Mouse (Mus musculus): ENCODE results near the gene Hprt. TPM values are rescaled to one million over a fixed set of nuclear protein-coding genes. Genes with fewer than 3 reads are reported as not detected.
A peak's percentile ranks its signal among the peaks of the same experiment; 100 is the strongest.
"Not testable (repeated sequence)": the region's sequence is repeated elsewhere in the genome, so short reads cannot be mapped to it uniquely, and the experiment has no call there.

Gene Hprt
- total RNA-seq (2017), result 345 and 381 TPM in 2 replicates

DNA sequence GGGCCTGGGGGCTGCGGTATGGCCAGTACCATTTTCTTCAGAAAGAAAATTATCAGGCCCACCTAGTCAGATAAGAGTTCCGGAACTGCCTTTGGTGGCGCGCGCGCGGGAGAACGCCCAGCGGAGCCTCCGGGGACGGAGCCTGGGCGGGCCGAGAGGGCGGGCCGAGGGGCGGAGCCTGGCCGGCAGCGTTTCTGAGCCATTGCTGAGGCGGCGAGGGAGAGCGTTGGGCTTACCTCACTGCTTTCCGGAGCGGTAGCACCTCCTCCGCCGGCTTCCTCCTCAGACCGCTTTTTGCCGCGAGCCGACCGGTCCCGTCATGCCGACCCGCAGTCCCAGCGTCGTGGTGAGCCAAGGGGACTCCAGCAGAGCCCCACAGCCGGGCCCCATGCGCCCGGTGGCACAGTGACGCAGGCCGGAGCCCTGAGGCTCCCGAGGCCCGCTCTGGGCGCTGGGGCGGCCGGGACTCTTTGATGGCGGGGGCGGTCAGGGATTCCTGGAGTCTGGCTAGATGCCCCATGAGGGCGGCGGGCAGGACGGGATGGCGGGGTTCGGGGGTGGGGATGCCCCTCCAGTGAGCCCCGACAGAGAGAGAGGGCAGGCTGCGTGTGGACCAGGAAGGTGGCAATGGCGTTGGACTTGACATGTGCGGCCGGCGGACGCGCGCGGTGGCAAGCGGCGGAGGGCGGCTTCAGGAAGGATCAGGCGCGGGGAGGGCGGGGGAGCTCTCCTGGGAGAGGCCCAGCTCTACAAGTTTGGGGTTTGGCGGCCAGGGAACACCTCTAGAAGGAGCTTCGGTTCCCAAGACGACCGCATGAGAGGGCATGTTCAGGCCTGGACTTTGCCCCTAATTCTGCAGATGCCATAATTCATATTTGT lies at the start of gene Hprt:
Hprt (plus strand) TSS at position 233 of the 879 bp plus-strand sequence.
- ATAC-seq (replicated peaks in 1 of 2; ENCODE audit: insufficient read depth in 1 of 2, low FRiP score in 2 of 2, low TSS enrichment in 1 of 2, low read depth in 1 of 2, poor library complexity in 2 of 2, severe bottlenecking in 2 of 2), result peak; percentile 98

DNA sequence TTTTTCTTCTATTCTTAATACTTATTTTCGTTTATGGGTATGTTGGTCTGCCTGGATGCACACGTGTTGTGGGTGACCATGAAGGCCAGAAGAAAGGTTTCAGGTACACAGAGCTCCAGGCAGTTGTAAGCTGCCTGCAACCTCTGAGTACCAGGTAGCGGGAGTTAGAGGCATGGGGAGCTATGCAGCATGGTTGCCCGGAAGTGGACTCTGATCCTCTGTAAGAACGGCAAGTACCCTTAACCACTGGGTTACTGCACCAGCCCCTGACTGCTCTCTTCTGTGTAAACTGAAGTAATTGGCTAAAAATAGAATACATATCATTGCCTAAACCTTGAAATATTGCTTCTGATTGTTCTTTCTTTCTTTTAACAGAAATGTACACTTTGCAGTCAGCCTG lies 42.4 kb upstream of the Hprt start:
- ATAC-seq (replicated peaks in 1 of 2; ENCODE audit: insufficient read depth in 1 of 2, low FRiP score in 2 of 2, low TSS enrichment in 1 of 2, low read depth in 1 of 2, poor library complexity in 2 of 2, severe bottlenecking in 2 of 2), result no peak

DNA sequence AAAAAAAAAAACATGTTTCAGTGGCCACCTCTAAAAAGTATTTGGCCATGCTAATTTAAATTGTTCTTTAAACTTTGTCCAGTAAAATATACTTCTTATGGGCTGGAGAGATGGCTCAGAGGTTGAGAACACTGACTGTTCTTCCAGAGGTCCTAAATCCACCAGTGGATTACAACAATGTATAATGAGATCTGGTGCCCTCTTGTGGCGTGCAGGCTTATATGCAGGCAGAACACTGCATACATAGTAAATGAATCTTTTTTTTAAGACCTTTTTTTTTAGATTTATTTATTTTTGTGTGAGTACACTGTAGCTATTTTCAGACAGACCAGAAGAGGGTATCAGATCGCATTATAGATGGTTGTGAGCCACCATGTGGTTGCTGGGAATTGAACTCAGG lies 38.2 kb upstream of the Hprt start:
- ATAC-seq (replicated peaks in 1 of 2; ENCODE audit: insufficient read depth in 1 of 2, low FRiP score in 2 of 2, low TSS enrichment in 1 of 2, low read depth in 1 of 2, poor library complexity in 2 of 2, severe bottlenecking in 2 of 2), result no peak; a peak in 1 of 4 replicates

DNA sequence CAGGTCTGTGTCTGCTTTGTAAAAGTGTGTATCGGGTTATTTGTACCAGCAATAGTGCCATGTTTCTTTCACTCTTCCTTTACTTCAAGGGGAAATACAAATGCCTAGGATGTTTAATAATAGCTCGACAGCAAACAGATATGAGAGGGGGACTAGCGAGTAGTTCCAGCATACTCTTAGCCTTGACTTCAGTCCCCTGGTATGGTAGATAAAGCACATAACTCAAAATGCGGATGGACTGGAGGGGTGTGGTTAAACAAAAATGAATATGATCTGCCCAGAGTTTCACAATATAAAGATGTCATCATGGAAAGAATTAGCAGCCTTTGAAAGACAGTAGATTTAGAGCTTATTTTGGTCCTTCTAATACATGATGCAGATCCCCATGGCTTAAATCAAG lies 31.0 kb upstream of the Hprt start:
- no peak for ATAC-seq (replicated peaks in 1 of 2; ENCODE audit: insufficient read depth in 1 of 2, low FRiP score in 2 of 2, low TSS enrichment in 1 of 2, low read depth in 1 of 2, poor library complexity in 2 of 2, severe bottlenecking in 2 of 2)

DNA sequence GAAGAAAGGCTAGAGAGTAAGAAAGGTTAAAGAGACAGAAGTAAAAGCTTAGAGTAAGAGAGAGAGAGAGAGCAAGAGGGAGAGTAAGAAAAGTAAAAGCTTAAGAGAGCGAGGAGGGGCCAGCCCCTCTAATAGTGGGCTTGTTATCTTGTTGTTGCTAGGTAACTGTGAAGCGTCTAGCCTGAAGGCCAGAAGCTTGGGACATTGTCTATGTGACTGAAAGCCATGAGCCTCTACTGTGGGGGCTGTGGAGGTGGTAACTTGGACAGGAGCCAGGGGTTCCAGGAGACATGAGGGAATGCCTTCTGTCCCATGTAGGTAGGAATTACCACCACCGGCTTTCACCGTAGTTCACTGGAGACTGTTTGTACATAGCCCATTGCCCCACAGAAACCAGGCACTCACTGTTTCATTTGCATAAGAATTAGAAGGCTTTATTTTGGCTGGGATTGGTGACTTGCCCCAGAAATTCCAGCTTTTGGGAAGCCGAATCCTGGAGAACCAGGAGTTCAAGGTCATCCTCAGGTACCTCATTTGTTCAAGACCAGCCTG lies 26.3 kb upstream of the Hprt start:
- no peak for ATAC-seq (replicated peaks in 1 of 2; ENCODE audit: insufficient read depth in 1 of 2, low FRiP score in 2 of 2, low TSS enrichment in 1 of 2, low read depth in 1 of 2, poor library complexity in 2 of 2, severe bottlenecking in 2 of 2)

DNA sequence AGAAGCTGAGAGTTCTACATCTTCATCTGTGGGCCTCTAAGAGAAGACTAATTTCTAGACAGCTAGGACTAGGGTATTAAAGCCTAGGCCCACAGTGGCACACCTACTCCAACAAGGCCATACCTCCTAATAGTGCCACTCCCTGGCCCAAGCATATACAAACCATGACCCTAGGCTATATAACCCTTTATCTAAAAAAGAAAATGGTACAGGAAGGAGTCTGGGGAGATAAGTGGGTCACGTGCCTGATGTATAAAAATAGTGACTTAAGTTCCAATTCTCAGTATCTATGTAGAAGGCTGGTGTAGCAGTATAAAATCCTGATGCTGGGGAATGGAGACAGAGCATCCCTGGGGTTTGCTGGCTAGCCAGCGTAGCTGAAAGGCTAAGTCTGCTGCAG lies 22.8 kb upstream of the Hprt start:
- ATAC-seq (replicated peaks in 1 of 2; ENCODE audit: insufficient read depth in 1 of 2, low FRiP score in 2 of 2, low TSS enrichment in 1 of 2, low read depth in 1 of 2, poor library complexity in 2 of 2, severe bottlenecking in 2 of 2), result no peak

DNA sequence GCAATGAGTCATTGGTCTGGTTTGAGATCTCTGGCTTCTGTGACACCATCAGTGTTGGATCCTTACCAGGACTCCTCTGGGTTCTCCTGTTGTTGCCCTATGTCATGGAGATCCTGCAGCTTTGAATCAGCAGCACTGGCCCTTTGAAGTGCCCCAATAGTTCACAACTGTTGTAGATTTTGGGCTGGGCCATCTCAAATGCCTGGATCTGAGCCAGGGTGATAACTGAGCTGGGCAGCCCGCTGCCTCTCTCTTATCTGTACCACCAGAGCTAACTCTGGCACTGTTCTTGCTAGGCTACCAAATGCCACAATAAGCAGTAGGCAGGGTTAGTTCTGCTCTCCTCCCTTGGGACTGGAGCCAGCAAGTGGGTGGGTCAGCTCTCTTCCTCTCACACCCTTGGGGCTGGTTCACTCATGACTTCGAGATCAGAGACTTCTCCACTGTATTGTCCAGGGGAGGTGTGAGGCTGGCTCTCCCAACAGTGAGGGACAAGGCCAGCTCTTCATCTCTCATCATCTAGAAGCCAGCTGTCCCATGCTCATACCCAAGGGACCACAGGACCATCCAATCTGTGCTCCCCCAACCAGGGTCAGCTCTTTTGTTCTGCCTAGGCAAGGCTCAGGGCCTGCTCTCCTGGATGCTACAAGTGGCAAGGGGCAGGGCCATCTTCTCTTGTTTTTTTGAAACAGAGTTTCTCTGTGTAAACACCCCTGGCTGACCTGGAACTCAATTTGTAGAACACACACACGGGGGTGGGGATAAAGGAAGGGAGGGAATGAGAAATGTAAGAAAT lies 16.5 kb upstream of the Hprt start:
- ATAC-seq (replicated peaks in 1 of 2; ENCODE audit: insufficient read depth in 1 of 2, low FRiP score in 2 of 2, low TSS enrichment in 1 of 2, low read depth in 1 of 2, poor library complexity in 2 of 2, severe bottlenecking in 2 of 2), result peak; percentile 62 to 74

DNA sequence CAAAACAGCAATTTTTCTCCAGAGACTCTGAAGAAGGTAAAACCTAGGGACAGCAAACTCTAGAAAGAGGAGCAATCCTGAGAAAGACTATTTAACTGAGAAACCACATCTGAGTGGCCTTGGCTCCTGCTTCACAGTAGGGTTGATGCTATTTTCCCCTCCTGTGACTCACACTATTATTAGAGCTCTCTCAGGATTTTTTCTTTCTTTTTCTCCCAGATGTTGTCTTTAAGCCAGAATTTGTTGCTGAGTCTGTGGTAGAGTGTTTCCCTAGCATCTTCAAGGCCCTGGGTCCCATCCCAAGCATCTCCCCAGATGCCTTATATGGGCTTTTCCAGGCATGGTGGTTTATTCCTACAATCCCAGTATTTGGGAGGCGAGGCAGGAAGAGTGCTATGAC lies 15.8 kb upstream of the Hprt start:
- ATAC-seq (replicated peaks in 1 of 2; ENCODE audit: insufficient read depth in 1 of 2, low FRiP score in 2 of 2, low TSS enrichment in 1 of 2, low read depth in 1 of 2, poor library complexity in 2 of 2, severe bottlenecking in 2 of 2), result no peak

DNA sequence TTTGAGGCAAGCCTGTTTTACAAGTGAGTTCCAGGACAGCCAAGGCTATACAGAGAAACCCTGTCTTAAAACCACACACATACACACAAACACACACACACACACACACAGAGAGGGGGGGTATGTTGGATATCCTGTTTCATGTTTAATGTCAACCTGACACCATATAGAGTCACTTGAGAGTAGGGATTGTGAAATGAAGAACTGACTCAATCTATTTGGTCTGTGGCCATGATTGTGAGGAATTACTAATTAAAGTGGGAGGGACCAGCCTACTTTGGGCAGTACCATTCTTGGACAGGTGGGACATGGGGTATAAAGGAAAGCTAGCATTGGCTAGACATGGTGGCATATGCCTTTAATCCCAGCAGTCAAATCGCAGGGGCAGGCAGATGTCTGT lies 15.3 kb upstream of the Hprt start:
- ATAC-seq (replicated peaks in 1 of 2; ENCODE audit: insufficient read depth in 1 of 2, low FRiP score in 2 of 2, low TSS enrichment in 1 of 2, low read depth in 1 of 2, poor library complexity in 2 of 2, severe bottlenecking in 2 of 2), result no peak

DNA sequence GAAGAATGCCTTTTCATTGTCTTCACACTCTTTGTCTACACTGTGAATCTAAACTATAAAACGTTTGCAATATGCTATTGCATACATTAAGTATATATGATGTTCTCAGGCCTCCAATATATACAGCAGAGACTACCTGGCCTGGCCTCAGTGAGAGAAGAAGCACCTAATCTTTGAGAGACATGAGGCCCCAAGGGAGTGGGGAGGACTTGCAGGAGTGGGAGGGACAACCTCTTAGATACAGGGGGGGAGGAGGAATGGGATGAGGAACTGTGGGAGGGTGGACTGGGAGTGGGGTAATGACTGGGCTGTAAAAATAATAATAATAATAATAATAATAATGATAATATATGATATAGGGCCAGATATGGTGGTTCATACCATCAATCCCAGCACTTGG lies 9.4 kb upstream of the Hprt start:
- no peak for ATAC-seq (replicated peaks in 1 of 2; ENCODE audit: insufficient read depth in 1 of 2, low FRiP score in 2 of 2, low TSS enrichment in 1 of 2, low read depth in 1 of 2, poor library complexity in 2 of 2, severe bottlenecking in 2 of 2)

DNA sequence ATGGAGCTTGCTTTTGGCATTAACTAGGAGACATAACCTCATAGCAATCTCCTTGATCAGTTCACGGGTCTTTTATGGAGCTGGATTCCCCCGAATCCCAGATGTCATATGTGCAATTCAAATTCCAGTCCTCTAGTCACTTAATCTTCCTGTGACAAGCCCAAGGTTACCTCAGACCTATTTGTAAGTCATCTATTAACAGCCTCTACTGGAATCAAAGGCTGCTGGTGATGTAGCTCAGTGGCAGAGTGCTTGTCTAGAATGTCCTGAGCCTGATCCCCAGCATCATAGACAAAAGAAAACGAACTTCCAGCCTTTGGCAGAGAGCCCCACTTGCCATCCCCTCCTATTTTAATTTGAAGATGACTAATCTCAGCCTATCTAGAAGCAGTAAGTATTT lies 6.6 kb upstream of the Hprt start:
- no peak for ATAC-seq (replicated peaks in 1 of 2; ENCODE audit: insufficient read depth in 1 of 2, low FRiP score in 2 of 2, low TSS enrichment in 1 of 2, low read depth in 1 of 2, poor library complexity in 2 of 2, severe bottlenecking in 2 of 2)

DNA sequence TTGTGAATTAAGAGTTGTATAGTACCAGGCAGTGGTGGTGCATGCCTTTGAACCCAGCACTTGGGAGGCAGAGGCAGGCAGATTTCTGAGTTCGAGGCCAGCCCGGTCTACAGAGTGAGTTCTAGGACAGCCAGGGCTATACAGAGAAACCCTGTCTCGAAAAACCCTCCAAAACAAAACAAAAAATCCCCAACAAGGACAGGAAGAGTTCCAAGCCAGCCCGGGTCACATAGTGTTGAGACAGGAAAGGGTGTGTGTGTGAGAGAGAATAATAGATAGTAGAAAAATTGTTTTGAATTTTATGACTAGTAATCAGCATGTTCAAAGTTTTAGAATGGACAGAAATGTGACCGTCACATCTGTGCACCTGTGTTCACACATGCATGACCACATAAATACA lies 6.8 kb downstream of the Hprt start:
- ATAC-seq (replicated peaks in 1 of 2; ENCODE audit: insufficient read depth in 1 of 2, low FRiP score in 2 of 2, low TSS enrichment in 1 of 2, low read depth in 1 of 2, poor library complexity in 2 of 2, severe bottlenecking in 2 of 2), result not testable (repeated sequence)

DNA sequence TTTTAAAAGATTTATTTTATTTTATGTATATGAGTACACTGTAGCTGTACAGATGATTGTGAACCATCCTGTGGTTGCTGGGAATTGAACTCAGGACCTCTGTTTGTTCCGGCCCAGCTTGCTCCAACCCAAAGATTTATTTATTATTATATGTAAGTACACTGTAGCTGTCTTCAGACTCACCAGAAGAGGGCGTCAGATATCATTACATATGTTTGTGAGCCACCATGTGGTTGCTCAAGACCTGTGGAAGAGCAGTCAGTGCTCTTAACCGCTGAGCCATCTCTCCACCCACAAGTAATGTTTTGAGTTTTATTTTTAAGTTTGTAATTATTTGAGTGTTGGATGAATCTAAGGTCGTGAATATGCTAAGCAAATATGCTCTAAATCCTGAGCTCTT lies 16.9 kb downstream of the Hprt start:
- not testable (repeated sequence) for ATAC-seq (replicated peaks in 1 of 2; ENCODE audit: insufficient read depth in 1 of 2, low FRiP score in 2 of 2, low TSS enrichment in 1 of 2, low read depth in 1 of 2, poor library complexity in 2 of 2, severe bottlenecking in 2 of 2)

DNA sequence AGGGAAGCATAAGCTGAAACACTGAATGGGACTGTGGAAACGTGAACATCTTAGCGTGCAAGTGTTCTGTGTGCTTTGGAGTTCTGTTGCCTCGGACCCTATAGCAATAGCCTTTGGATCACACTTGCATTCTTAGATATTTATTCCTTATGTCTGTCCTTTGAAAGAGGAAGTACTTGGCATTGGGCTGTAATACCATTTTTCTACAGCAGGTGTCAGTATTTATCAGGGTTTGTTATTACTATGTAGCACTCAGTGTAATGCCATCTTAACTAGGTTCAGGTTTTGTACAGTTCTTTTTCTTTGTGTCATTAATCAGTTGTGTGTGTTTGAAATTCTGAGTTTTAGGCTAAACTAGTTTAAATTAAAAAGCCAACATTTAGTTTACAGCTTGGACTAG lies 18.1 kb downstream of the Hprt start:
- peak in 1 of 2 experiments; percentile 77; a peak in 1 of 4 replicates for ATAC-seq (replicated peaks in 1 of 2; ENCODE audit: insufficient read depth in 1 of 2, low FRiP score in 2 of 2, low TSS enrichment in 1 of 2, low read depth in 1 of 2, poor library complexity in 2 of 2, severe bottlenecking in 2 of 2)

DNA sequence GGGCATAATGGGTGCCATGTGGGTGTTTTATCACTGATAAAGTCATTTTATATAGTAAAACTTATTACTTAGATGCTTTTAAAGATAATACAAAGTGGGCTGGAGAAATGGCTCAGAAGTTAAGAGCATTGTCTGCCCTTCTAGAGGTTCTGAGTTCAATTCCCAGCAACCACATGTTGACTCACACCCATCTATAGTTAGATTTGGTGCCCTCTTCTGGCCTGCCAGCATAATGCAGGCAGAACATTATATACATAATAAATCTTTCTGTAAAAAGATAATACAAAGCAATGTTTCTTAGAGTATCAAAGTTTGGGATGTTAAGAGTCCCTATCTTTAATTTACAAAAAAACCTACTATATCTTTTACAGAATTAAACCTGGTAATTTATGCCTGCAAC lies 27.6 kb downstream of the Hprt start:
- no peak for ATAC-seq (replicated peaks in 1 of 2; ENCODE audit: insufficient read depth in 1 of 2, low FRiP score in 2 of 2, low TSS enrichment in 1 of 2, low read depth in 1 of 2, poor library complexity in 2 of 2, severe bottlenecking in 2 of 2)

DNA sequence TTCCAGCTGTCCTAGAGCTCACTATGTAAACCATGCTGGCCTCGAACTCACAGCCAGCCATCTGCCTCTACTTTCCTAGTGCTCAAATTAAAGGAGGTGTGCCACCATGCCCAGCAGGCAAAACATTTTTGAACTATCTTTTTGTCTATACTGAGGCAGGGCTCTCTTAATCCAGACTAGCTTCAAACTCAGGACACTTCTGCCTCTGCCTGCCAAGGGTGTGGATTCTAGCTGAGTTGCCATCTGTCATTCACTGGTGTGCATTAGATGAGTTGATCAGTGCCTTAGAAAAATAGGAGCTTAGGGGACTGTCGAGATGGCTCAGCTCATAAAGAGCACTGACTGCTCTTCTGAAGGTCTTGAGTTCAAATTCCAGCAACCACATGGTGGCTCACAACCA lies 35.1 kb downstream of the Hprt start:
- ATAC-seq (replicated peaks in 1 of 2; ENCODE audit: insufficient read depth in 1 of 2, low FRiP score in 2 of 2, low TSS enrichment in 1 of 2, low read depth in 1 of 2, poor library complexity in 2 of 2, severe bottlenecking in 2 of 2), result no peak

DNA sequence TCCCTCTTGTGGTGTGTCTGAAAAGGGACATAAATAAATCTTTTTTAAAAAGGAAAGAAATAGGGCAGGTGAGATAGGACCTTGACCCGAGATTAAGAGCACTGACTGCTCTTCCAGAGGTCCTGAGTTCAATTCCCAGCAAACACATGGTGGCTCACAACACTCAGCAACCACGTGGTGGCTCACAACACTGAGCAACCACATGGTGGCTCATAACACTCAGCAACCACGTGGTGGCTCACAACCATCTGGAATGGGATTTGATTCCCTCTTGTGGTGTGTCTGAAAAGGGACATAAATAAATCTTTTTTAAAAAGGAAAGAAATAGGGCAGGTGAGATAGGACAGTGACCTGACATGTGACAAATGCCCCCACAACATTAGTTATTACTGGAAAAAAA lies 36.3 kb downstream of the Hprt start:
- ATAC-seq (replicated peaks in 1 of 2; ENCODE audit: insufficient read depth in 1 of 2, low FRiP score in 2 of 2, low TSS enrichment in 1 of 2, low read depth in 1 of 2, poor library complexity in 2 of 2, severe bottlenecking in 2 of 2), result not testable (repeated sequence)

All from hematopoietic stem cell, adult 5-6 weeks (primary cell).